Mouse (Mus musculus) limb, embryonic 11.5 days (tissue): ENCODE data around the gene Dlg2. TPM values are rescaled to one million over a fixed set of nuclear protein-coding genes. Genes with fewer than 3 reads are reported as not detected.

ENCODE experiments used
- ATAC-seq: fragments of 200-750 bp; cut with Nextera tagmentation; 2 replicates; pipeline ENCODE4 v1.8.0; 2017; ENCODE audit warnings: low read depth; ENCODE audit not compliant: insufficient number of reproducible peaks, low FRiP score, low TSS enrichment
- DNase-seq: peaks from one replicate; pipeline ENCODE4 v3.0.0-alpha.2; 2015; ENCODE audit warnings: low spot score
- H3K27ac ChIP-seq: fragments of 300-500 bp; sonication (generic); replicated peaks from 2 replicates; pipeline ENCODE4 v1.5.1; 2014; ENCODE audit warnings: low read depth, mild to moderate bottlenecking, low read length
- H3K27me3 ChIP-seq: fragments of 300-500 bp; sonication (generic); 2 replicates; pipeline ENCODE4 v1.6.1; 2014; ENCODE audit warnings: mild to moderate bottlenecking, low read length, mixed read lengths; ENCODE audit not compliant: control insufficient read depth, insufficient read depth
- H3K36me3 ChIP-seq: fragments of 300-500 bp; sonication (generic); 2 replicates; pipeline ENCODE4 v1.6.1; 2014; ENCODE audit warnings: mild to moderate bottlenecking, low read length, moderate library complexity, mixed read lengths; ENCODE audit not compliant: control insufficient read depth, insufficient read depth
- H3K4me1 ChIP-seq: fragments of 300-500 bp; sonication (generic); 2 replicates; pipeline ENCODE4 v1.6.1; 2014; ENCODE audit warnings: low read length, mixed read lengths; ENCODE audit not compliant: control insufficient read depth, insufficient read depth
- H3K4me2 ChIP-seq: fragments of 300-500 bp; sonication (generic); 2 replicates; pipeline ENCODE4 v1.6.1; 2014; ENCODE audit warnings: low read depth, mild to moderate bottlenecking, moderate library complexity; ENCODE audit not compliant: severe bottlenecking
- H3K4me3 ChIP-seq: fragments of 300-500 bp; sonication (generic); 2 replicates; pipeline ENCODE4 v1.5.1; 2014; ENCODE audit warnings: low read depth, low read length
- H3K9ac ChIP-seq: fragments of 300-500 bp; sonication (generic); 2 replicates; pipeline ENCODE4 v1.6.1; 2014; ENCODE audit warnings: mild to moderate bottlenecking, low read length
- H3K9me3 ChIP-seq: fragments of 300-500 bp; sonication (generic); 2 replicates; pipeline ENCODE4 v1.6.1; 2016; ENCODE audit warnings: low read length; ENCODE audit not compliant: control insufficient read depth
- WGBS: fragments of 180-500 bp; shearing (Covaris S2); extraction: QIAGEN DNeasy Blood & Tissue Kit; methylation state at CpG from one replicate; pipeline ENCODE4 v1.1.7; 2014; 5-methylcytosine and 5-hydroxymethylcytosine counted together
- polyA plus RNA-seq: library from polyadenylated mRNA; unstranded; fragments of >200 nt; fragmentation: Nextera tagmentation; extraction: Ambion mirVana; gene quantifications from 2 replicates; pipeline ENCODE4 v1.2.1, GENCODE M21; 2014

Gene Dlg2
- polyA plus RNA-seq, 1 experiment from 2014 or later: 1.3 TPM

- Histone ChIP-seq H3K4me1 (no peaks in the 10 kb centered on the region), H3K4me3 (no peak overlapping the region), H3K27me3 (no peaks in the 10 kb centered on the region), H3K27ac (no peak overlapping the region), H3K9me3 (no peaks in the 10 kb centered on the region), H3K9ac (no peak overlapping the region), H3K4me2 (no peak overlapping the region), H3K36me3 (no peaks in the 10 kb centered on the region)
- no peak for DNase-seq
- WGBS: 83% methylated on average over 9 of the region's 9 CpGs
- no peak for ATAC-seq
Observed at GRCm38 (mm10) chr7:92140051-92140817, 1663.8 kb downstream of the Dlg2 start.

GRCm38 (mm10) chr7:92147499-92147898, 1671.0 kb downstream of the Dlg2 start:
- Histone ChIP-seq H3K36me3 (no peaks in the 10 kb centered on the region), H3K4me1 (no peaks in the 10 kb centered on the region), H3K9ac (no peak overlapping the region), H3K27me3 (no peaks in the 10 kb centered on the region), H3K27ac (no peak overlapping the region), H3K4me3 (no peak overlapping the region), H3K4me2 (no peak overlapping the region), H3K9me3 (no peaks in the 10 kb centered on the region)
- ATAC-seq (0 out of 2 replicates have a peak, but pooled peaks have one; percentile 21), DNase-seq (no peak)
- WGBS: 92% methylated on average over 1 of the region's 1 CpGs

DNA sequence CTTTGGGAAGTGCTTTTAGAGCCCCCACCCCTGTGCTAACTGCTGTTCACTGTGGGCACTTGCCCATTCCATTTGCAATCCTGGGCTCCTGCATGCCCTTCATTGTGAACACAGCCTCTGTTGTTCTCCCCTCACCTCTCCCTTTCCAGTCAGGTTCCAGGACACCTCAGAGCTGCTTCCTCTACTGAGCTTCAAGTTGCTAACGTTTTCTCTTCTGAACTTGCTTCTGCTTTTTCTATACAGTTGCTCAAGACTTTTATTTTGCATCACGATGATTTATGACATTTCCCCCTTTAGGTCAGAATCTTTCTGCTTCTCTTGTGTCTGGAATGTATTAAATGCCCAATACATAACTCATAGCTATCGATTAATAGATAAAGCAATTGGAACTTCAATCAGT, 1674.3 kb downstream of the Dlg2 start:
- no peak for ATAC-seq
- no peaks in the 10 kb centered on the region for H3K27me3 ChIP-seq
- no peak overlapping the region for H3K4me3 ChIP-seq
- no peaks in the 10 kb centered on the region for H3K9me3 ChIP-seq
- no peak overlapping the region for H3K9ac ChIP-seq
- no peak for DNase-seq
- H3K27ac ChIP-seq: no peak overlapping the region
- H3K36me3 ChIP-seq: no peaks in the 10 kb centered on the region
- no peaks in the 10 kb centered on the region for H3K4me1 ChIP-seq
- 64% methylated on average over 3 of the region's 3 CpGs for WGBS
- H3K4me2 ChIP-seq: no peak overlapping the region

GRCm38 (mm10) chr7:92154603-92155002, 1678.1 kb downstream of the Dlg2 start:
- no peak overlapping the region for H3K27ac ChIP-seq
- H3K4me2 ChIP-seq: no peak overlapping the region
- DNase-seq (no peak), ATAC-seq (no peak)
- H3K27me3 ChIP-seq: no peaks in the 10 kb centered on the region
- no peaks in the 10 kb centered on the region for H3K4me1 ChIP-seq
- H3K9me3 ChIP-seq: no peaks in the 10 kb centered on the region
- H3K9ac ChIP-seq: no peak overlapping the region
- no peaks in the 10 kb centered on the region for H3K36me3 ChIP-seq
- H3K4me3 ChIP-seq: no peak overlapping the region

GRCm38 (mm10) chr7:92163150-92163549, 1686.7 kb downstream of the Dlg2 start:
- no peak overlapping the region for H3K27ac ChIP-seq
- no peak overlapping the region for H3K4me2 ChIP-seq
- 88% methylated on average over 2 of the region's 2 CpGs for WGBS
- no peaks in the 10 kb centered on the region for H3K36me3 ChIP-seq
- ATAC-seq (no peak), DNase-seq (no peak)
- no peaks in the 10 kb centered on the region for H3K4me1 ChIP-seq
- H3K9ac ChIP-seq: no peak overlapping the region
- H3K9me3 ChIP-seq: no peaks in the 10 kb centered on the region
- H3K27me3 ChIP-seq: no peaks in the 10 kb centered on the region
- no peak overlapping the region for H3K4me3 ChIP-seq

GRCm38 (mm10) chr7:92164316-92164715, 1687.8 kb downstream of the Dlg2 start:
- DNase-seq (no peak), ATAC-seq (no peak)
- H3K27ac ChIP-seq: no peak overlapping the region
- no peak overlapping the region for H3K4me2 ChIP-seq
- no peaks in the 10 kb centered on the region for H3K4me1 ChIP-seq
- no peaks in the 10 kb centered on the region for H3K9me3 ChIP-seq
- no peak overlapping the region for H3K4me3 ChIP-seq
- no peak overlapping the region for H3K9ac ChIP-seq
- no peaks in the 10 kb centered on the region for H3K27me3 ChIP-seq
- no peaks in the 10 kb centered on the region for H3K36me3 ChIP-seq
- 74% methylated on average over 2 of the region's 2 CpGs for WGBS

DNA sequence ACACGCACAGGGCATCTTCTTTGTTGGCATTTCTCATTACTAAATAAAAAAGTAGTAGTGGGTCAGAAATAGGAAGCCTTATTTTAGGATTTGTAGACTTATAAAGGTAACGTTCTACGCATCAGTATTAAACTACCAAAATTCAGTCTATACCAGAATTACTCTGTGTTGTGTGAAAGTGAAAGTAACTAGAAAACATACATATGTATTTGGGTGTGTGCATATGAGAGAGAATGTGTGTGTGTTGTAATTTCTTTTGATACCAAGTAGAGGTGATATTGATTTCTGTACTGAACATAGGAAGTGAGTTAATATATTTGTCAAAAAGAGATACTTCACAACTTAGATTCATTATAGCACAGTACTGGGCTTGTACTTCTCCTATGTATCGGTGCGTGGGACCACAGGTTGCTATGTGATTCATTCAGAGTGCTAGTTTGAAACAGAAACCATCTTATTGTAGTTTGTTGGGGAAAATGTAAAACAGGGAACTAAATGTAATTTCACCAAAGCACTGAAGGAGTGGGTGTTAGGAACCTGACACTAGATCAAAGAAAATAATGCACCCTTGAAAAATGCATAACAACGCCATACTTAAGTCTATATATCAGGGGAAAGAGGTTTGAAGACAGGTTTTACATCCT, 1688.5 kb downstream of the Dlg2 start:
- ATAC-seq (no peak), DNase-seq (no peak)
- WGBS: 86% methylated on average over 6 of the region's 6 CpGs
- Histone ChIP-seq H3K4me2 (no peak overlapping the region), H3K4me3 (no peak overlapping the region), H3K4me1 (no peaks in the 10 kb centered on the region), H3K9me3 (no peaks in the 10 kb centered on the region), H3K36me3 (no peaks in the 10 kb centered on the region), H3K27me3 (no peaks in the 10 kb centered on the region), H3K9ac (no peak overlapping the region), H3K27ac (no peak overlapping the region)

- ATAC-seq: no peak
- no peak overlapping the region for H3K27ac ChIP-seq
- DNase-seq: no peak
- peak overlapping the region; percentile 53; the same call in 1 of the 2 replicates for H3K4me2 ChIP-seq
- H3K9me3 ChIP-seq: no peaks in the 10 kb centered on the region
- H3K9ac ChIP-seq: no peak overlapping the region
- no peak overlapping the region; the same call in 1 of the 2 replicates for H3K4me3 ChIP-seq
- peaks cover 2% of the 10 kb centered on the region; the same call in 1 of the 2 replicates for H3K27me3 ChIP-seq
- 33% methylated on average over 5 of the region's 5 CpGs for WGBS
- no peaks in the 10 kb centered on the region for H3K4me1 ChIP-seq
- H3K36me3 ChIP-seq: no peaks in the 10 kb centered on the region
Observed at GRCm38 (mm10) chr7:92180029-92180428, 1703.6 kb downstream of the Dlg2 start.
